Mouse (Mus musculus): ENCODE data around the gene Maml1. TPM values are rescaled to one million over a fixed set of nuclear protein-coding genes. Genes with fewer than 3 reads are reported as not detected.
A peak's percentile ranks its signal among the peaks of the same experiment; 100 is the strongest.

The Maml1 gene
- total and polyA plus RNA-seq, 3 experiments = 6.1 to 44.8 (median 17.8) TPM

- no peak for TF ChIP-seq GATA1 (IDR thresholded peaks at IDR 0.05; ENCODE audit: borderline replicate concordance, low read length)
- TF ChIP-seq CTCF (IDR thresholded peaks at IDR 0.05; ENCODE audit: low read depth, low read length) = no peak
- TF ChIP-seq POLR2AphosphoS5 (IDR thresholded peaks at IDR 0.05; ENCODE audit: insufficient replicate concordance, low read depth, low read length) = no peak
- no peak for TF ChIP-seq TAL1 (conservative IDR thresholded peaks at IDR 0.05; ENCODE audit: low read depth, low read length)
- TF ChIP-seq GATA2 (IDR thresholded peaks at IDR 0.05; ENCODE audit: borderline replicate concordance, low read depth, low read length) = no peak
- DNase-seq (ENCODE audit: low spot score) (no peak), ATAC-seq (ENCODE audit: extremely low read depth, insufficient number of reproducible peaks, low FRiP score, poor library complexity, severe bottlenecking) (no peak)
- Histone ChIP-seq H3K9me3 (replicated peaks) (no peaks in the 10 kb centered on the region), H3K4me3 (ENCODE audit: low read depth, low read length) (no peak overlapping the region), H3K36me3 (replicated peaks) (peaks cover 49% of the 10 kb centered on the region), H3K27me3 (ENCODE audit: insufficient read depth, low read length) (no peaks in the 10 kb centered on the region), H3K4me1 (ENCODE audit: insufficient read depth, low read depth, low read length) (peaks cover 74% of the 10 kb centered on the region)
Measured at GRCm38 (mm10) chr11:50212060-50212739, 79.9 kb downstream of the Maml1 start.

GRCm38 (mm10) chr11:50211322-50212059 lies 80.6 kb downstream of the Maml1 start:
- TF ChIP-seq GATA2 (IDR thresholded peaks at IDR 0.05; ENCODE audit: borderline replicate concordance, low read depth, low read length) (no peak), GATA1 (IDR thresholded peaks at IDR 0.05; ENCODE audit: borderline replicate concordance, low read length) (no peak), POLR2AphosphoS5 (IDR thresholded peaks at IDR 0.05; ENCODE audit: insufficient replicate concordance, low read depth, low read length) (no peak), TAL1 (conservative IDR thresholded peaks at IDR 0.05; ENCODE audit: low read depth, low read length) (no peak), CTCF (IDR thresholded peaks at IDR 0.05; ENCODE audit: low read depth, low read length) (no peak)
- ATAC-seq (ENCODE audit: extremely low read depth, insufficient number of reproducible peaks, low FRiP score, poor library complexity, severe bottlenecking) = no peak
- Histone ChIP-seq H3K36me3 (replicated peaks) (peaks cover 49% of the 10 kb centered on the region), H3K4me3 (ENCODE audit: low read depth, low read length) (peak overlapping the region; percentile 92), H3K9me3 (replicated peaks) (no peaks in the 10 kb centered on the region), H3K4me1 (ENCODE audit: insufficient read depth, low read depth, low read length) (peaks cover 72% of the 10 kb centered on the region), H3K27me3 (ENCODE audit: insufficient read depth, low read length) (no peaks in the 10 kb centered on the region)
- DNase-seq (ENCODE audit: low spot score) = no peak

DNA sequence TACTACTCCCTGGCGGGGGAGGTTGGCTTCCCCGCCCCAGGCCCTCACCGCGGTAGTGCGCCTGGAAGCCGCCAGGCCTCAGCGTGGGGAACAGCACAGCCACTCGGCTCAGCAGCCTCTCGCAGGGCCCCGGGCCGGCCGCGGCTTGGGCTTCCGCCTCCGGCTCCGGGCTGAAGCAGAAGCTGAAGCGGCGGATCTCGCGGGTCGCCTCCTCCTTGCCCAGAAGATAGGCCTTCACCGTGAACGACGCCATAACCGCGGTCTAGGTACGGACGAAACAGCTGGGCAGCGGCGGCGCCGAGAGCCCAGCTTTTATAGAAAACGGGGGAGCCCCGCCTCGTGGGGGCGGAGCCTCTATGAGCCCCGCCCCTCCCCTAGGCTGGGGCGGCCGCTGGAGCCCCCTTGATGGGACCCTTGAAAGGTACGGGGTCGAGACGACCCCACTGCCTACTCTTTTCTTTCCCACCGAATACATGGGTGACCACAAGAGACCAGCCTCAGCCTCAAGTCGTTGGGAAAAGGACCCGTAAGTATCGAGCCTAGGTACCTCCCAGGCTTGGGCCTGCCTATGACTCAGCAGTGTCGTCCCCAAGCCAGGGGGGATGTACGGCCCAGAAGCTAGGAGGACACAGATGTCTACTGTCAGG lies 81.5 kb downstream of the Maml1 start, which contains the start of the genes Sqstm1 and Mgat4b:
TSS of gene Sqstm1 (minus strand) at position 323 of the 647 bp plus-strand sequence.
TSS of gene Mgat4b (plus strand) at position 386 of the 647 bp plus-strand sequence.
- Histone ChIP-seq H3K27me3 (ENCODE audit: insufficient read depth, low read length) (no peaks in the 10 kb centered on the region), H3K9me3 (replicated peaks) (no peaks in the 10 kb centered on the region), H3K4me3 (ENCODE audit: low read depth, low read length) (peak within 1 kb of the TSS; percentile 92), H3K4me1 (ENCODE audit: insufficient read depth, low read depth, low read length) (peaks cover 64% of the 10 kb centered on the region), H3K36me3 (replicated peaks) (peaks cover 49% of the 10 kb centered on the region)
- ATAC-seq (ENCODE audit: extremely low read depth, insufficient number of reproducible peaks, low FRiP score, poor library complexity, severe bottlenecking) (no peak), DNase-seq (ENCODE audit: low spot score) (peak; percentile 79)
- 0 out of 2 replicates have a peak, but pooled peaks have one; percentile 22 for TF ChIP-seq POLR2AphosphoS5 (IDR thresholded peaks at IDR 0.05; ENCODE audit: insufficient replicate concordance, low read depth, low read length)
- no peak for TF ChIP-seq GATA1 (IDR thresholded peaks at IDR 0.05; ENCODE audit: borderline replicate concordance, low read length)

DNA sequence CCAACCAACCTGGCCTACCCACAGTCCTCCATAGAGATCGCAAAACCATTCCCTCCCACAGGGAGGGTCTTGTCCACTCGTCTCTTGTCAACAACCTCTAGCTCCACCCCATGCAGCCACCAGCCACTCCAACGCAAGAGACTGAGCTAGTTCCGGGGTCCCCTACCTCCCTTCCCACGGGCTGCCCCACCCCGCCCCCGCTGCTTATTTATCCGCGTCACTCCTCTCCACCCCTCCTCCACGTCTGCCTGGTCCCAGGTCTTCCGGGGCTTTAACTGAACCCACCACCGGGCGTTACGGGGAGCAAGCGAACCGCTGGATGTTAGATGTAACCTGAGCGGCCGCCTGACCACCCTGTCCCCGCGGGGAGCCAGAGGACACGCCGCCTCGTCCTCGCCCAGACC lies 82.0 kb downstream of the Maml1 start:
- Histone ChIP-seq H3K4me3 (ENCODE audit: low read depth, low read length) (peak overlapping the region; percentile 92), H3K27me3 (ENCODE audit: insufficient read depth, low read length) (no peaks in the 10 kb centered on the region), H3K9me3 (replicated peaks) (no peaks in the 10 kb centered on the region), H3K4me1 (ENCODE audit: insufficient read depth, low read depth, low read length) (peaks cover 58% of the 10 kb centered on the region), H3K36me3 (replicated peaks) (peaks cover 49% of the 10 kb centered on the region)
- ATAC-seq (ENCODE audit: extremely low read depth, insufficient number of reproducible peaks, low FRiP score, poor library complexity, severe bottlenecking) (peak; percentile 94), DNase-seq (ENCODE audit: low spot score) (peak; percentile 92)
- no peak for TF ChIP-seq TAL1 (conservative IDR thresholded peaks at IDR 0.05; ENCODE audit: low read depth, low read length)
- TF ChIP-seq GATA1 (IDR thresholded peaks at IDR 0.05; ENCODE audit: borderline replicate concordance, low read length) = no peak
- TF ChIP-seq POLR2AphosphoS5 (IDR thresholded peaks at IDR 0.05; ENCODE audit: insufficient replicate concordance, low read depth, low read length) = no peak
- no peak for TF ChIP-seq CTCF (IDR thresholded peaks at IDR 0.05; ENCODE audit: low read depth, low read length)
- no peak for TF ChIP-seq GATA2 (IDR thresholded peaks at IDR 0.05; ENCODE audit: borderline replicate concordance, low read depth, low read length)

GRCm38 (mm10) chr11:50208039-50208438 lies 84.1 kb downstream of the Maml1 start:
- ATAC-seq (ENCODE audit: extremely low read depth, insufficient number of reproducible peaks, low FRiP score, poor library complexity, severe bottlenecking) = no peak
- H3K4me3 ChIP-seq (ENCODE audit: low read depth, low read length) = no peak overlapping the region

DNA sequence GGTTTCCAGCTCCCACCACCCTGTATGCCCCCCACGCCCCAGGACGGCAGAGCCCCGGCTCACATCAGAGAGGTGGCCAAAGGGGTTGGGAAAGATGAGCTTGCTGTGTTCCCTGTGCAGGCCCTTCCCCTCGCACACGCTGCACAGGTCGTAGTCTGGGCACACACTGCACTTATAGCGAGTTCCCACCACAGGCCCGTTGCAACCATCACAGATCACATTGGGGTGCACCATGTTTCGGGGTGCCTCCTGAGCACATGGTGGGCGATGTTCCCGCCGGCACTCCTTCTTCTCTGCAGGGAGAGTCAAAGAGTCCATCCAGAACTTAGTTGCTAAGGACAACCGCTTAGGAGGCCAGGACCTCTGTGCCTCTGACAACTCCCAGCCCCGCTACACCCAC lies 84.8 kb downstream of the Maml1 start:
- ATAC-seq (ENCODE audit: extremely low read depth, insufficient number of reproducible peaks, low FRiP score, poor library complexity, severe bottlenecking) (no peak), DNase-seq (ENCODE audit: low spot score) (no peak)
- Histone ChIP-seq H3K27me3 (ENCODE audit: insufficient read depth, low read length) (no peaks in the 10 kb centered on the region), H3K36me3 (replicated peaks) (peaks cover 67% of the 10 kb centered on the region), H3K4me3 (ENCODE audit: low read depth, low read length) (no peak overlapping the region), H3K9me3 (replicated peaks) (no peaks in the 10 kb centered on the region), H3K4me1 (ENCODE audit: insufficient read depth, low read depth, low read length) (peaks cover 51% of the 10 kb centered on the region)
- no peak for TF ChIP-seq GATA2 (IDR thresholded peaks at IDR 0.05; ENCODE audit: borderline replicate concordance, low read depth, low read length)
- TF ChIP-seq TAL1 (conservative IDR thresholded peaks at IDR 0.05; ENCODE audit: low read depth, low read length) = no peak
- TF ChIP-seq GATA1 (IDR thresholded peaks at IDR 0.05; ENCODE audit: borderline replicate concordance, low read length) = no peak
- TF ChIP-seq CTCF (IDR thresholded peaks at IDR 0.05; ENCODE audit: low read depth, low read length) = no peak
- no peak for TF ChIP-seq POLR2AphosphoS5 (IDR thresholded peaks at IDR 0.05; ENCODE audit: insufficient replicate concordance, low read depth, low read length)

More at GRCm38 (mm10) chr11:50208039-50208438, 84.1 kb downstream of the Maml1 start:
- Histone ChIP-seq H3K9me3 (replicated peaks) (no peaks in the 10 kb centered on the region), H3K27me3 (ENCODE audit: insufficient read depth, low read length) (no peaks in the 10 kb centered on the region), H3K36me3 (replicated peaks) (peaks cover 65% of the 10 kb centered on the region), H3K4me1 (ENCODE audit: insufficient read depth, low read depth, low read length) (peaks cover 58% of the 10 kb centered on the region)
- TF ChIP-seq CTCF (IDR thresholded peaks at IDR 0.05; ENCODE audit: low read depth, low read length) (no peak), TAL1 (conservative IDR thresholded peaks at IDR 0.05; ENCODE audit: low read depth, low read length) (no peak), GATA1 (IDR thresholded peaks at IDR 0.05; ENCODE audit: borderline replicate concordance, low read length) (no peak), POLR2AphosphoS5 (IDR thresholded peaks at IDR 0.05; ENCODE audit: insufficient replicate concordance, low read depth, low read length) (no peak), GATA2 (IDR thresholded peaks at IDR 0.05; ENCODE audit: borderline replicate concordance, low read depth, low read length) (no peak)
- DNase-seq (ENCODE audit: low spot score) = no peak
